Mouse (Mus musculus): ENCODE measurements around the gene Gm12216.
"Not testable (repeated sequence)": the region's sequence is repeated elsewhere in the genome, so short reads cannot be mapped to it uniquely, and the experiment has no call there.

Gm12216 gene

DNA sequence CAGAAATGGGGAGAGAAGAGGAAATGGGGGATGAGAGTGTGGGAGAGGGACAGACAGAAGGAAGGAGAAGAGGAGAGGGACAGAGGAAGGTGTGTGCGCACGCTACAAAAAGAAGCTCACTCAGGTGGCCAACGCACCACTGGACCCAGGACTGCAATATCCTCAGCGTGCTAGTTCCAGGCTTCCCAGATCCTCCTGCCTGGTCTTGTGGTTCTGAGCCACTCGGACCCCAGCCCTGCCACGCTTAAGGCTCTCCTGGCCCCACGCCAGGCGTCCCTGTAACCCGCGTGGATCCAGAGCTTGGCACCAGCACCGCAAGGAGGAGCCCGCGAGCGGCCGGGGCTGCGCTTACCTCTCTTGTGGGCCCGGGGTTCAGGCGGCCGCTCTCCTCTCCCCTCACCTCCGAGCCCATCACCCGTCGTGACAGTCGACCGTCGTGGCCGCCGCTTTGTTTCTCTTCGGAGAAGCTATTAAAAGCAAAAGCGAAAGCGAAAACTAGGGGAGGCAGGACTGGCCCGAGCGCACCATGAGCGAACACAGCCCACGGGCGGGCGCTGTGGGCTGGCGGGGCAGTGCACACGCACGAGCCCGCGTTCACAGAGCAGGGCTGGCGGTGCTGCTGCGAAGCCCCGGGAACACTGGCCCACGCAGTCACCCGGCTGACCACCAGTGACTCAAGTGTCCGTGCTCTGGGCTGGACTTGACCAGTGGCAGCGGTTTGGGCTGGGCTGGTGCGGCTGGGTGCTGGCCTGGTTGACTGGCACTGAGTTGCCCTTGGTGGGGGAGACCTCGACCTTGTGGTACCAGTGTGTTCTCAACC, at the start of gene Gm12216:
TSS of gene Gm12216 (minus strand) at position 496 of the 820 bp plus-strand sequence.
- in situ Hi-C loops (cut with MboI; ENCODE audit: low pct_unique_long_range_greater_than_20kb in 1 of 2, low sequenced_read_pairs in 2 of 2, unreplicated experiment in 1 of 2): not testable (repeated sequence)

DNA sequence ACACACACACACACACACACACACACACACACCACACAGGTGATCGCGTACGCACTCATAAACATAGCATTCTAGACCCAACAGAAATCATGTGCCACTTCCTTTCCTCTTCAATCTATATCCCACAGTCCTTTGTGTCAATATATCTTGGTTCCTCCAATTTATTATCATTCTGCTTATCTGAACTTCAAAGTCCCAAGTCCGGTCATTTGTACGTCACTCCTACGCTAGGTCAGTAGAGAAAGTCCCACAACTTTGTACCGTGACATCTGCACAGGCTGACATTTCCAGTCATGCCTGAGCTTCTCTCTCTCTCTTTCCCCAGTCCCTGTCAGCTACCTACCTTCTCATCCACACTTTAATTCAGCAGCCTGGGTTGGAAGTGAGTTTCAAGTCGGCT, 49.6 kb upstream of the Gm12216 start:
- in situ Hi-C loops (cut with MboI; ENCODE audit: low pct_unique_long_range_greater_than_20kb in 1 of 2, low sequenced_read_pairs in 2 of 2, unreplicated experiment in 1 of 2): no loop called here

DNA sequence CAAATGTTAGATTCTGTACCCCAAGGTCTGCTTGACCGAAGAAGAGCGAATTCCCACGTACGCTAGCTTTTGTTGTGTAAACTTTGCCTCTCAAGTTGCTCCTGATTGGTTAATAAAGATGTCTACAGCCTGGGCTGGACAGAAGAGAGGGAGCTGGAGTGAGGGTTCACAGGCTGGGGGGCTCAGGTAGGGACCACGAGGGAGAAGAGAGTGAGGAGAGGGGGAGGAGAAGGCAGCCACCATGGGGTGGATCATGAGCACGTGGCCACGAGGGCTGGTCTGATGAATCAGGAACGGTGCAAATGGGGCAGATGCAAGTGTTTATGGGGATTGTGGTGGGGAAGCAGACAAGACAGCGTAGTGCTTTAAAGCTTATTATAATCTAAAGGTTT, 45.5 kb upstream of the Gm12216 start:
- in situ Hi-C loops (cut with MboI; ENCODE audit: low pct_unique_long_range_greater_than_20kb in 1 of 2, low sequenced_read_pairs in 2 of 2, unreplicated experiment in 1 of 2): no loop called here

DNA sequence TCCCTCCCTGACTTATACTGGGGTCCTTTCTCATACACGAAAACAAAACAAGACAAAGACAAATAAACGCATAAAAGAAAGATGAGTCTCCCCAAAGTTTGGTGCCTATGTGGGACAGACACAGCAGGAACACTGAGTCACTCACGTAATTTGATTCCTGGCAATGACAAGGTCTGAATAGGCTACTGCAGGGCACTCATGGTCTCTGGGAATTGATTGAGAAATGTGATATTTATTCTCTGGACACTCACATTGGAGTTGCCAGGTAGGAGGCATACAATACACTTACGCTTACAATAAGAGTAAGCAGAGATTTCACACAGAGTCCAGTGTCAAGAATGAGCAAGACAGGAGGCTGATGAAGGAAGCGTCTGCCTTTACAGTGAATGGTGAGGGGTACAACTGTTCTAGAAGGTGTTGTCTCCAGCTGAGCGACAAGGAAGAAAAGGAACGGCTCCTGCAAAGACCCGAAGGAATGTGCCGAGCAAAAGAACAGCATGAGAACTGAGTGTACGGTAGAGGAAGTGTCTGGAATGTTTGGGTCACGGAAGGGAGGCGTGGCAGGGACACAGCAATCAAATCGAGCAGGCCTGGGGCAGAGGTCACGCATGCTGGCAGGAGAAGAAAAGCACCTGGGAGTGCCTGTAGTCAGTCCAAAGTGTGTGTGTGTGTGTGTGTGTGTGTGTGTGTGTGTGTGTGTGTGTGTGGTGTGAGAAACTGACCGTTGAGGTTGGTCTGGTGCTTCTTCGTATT, 44.9 kb upstream of the Gm12216 start:
- in situ Hi-C loops (cut with MboI; ENCODE audit: low pct_unique_long_range_greater_than_20kb in 1 of 2, low sequenced_read_pairs in 2 of 2, unreplicated experiment in 1 of 2): no loop called here

DNA sequence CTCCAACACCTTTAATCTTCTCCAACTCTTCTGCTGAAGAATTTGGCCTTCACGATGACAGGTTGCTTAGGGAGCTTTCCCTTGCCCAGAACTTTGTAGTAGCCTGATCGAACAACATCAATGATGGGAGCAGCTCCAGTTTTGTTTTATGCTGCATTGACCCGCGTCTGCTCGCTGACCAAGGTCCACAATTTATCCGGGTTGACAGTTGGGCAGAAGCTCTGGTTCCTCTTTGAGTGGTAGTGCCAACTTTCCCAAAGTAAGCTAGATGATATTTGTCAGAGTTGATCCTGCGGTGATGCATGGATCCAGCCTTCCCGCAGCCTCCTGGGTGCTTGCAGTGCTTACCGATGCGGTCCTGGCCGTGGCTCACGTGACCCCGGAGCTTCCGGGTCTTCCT, 43.7 kb upstream of the Gm12216 start:
- in situ Hi-C loops (cut with MboI; ENCODE audit: low pct_unique_long_range_greater_than_20kb in 1 of 2, low sequenced_read_pairs in 2 of 2, unreplicated experiment in 1 of 2): no loop called here

DNA sequence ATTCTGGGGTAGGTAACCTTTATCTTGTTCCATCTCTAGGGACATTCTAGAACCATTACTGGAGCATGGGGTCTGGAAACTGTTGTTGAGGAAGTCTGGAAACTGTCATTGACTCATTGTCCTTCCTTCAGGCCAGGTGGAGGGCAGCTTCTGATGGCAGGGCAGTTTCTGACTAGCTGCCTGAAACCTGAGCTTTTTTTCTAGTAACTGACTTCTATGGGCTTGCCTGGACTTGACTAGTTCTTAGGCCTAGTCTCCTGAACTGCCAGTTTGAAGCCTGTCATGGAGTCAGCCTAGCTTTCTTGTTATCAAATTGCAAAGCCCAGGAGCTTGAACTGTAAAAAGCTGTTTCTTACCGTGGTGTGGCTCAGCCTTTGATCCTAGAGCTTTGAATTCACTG, 41.9 kb upstream of the Gm12216 start:
- in situ Hi-C loops (cut with MboI; ENCODE audit: low pct_unique_long_range_greater_than_20kb in 1 of 2, low sequenced_read_pairs in 2 of 2, unreplicated experiment in 1 of 2): no loop called here

DNA sequence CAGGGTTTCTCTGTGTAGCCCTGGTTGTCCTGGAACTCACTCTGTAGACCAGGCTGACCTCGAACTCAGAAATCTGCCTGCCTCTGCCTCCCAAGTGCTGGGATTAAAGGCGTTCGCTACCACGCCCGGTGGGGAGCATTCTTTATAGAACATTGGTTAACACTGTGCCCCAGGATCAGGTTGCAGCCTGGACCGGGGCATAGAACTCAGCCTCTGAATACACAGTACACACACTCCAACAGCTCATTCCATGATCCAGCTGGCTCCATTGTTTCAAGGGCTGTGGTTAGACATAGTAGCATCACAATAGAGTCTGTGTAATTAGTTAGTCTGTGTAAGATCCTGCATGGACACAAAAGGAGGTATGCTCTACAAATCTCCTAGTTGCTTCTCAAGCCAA, 40.9 kb upstream of the Gm12216 start:
- in situ Hi-C loops (cut with MboI; ENCODE audit: low pct_unique_long_range_greater_than_20kb in 1 of 2, low sequenced_read_pairs in 2 of 2, unreplicated experiment in 1 of 2): no loop called here

DNA sequence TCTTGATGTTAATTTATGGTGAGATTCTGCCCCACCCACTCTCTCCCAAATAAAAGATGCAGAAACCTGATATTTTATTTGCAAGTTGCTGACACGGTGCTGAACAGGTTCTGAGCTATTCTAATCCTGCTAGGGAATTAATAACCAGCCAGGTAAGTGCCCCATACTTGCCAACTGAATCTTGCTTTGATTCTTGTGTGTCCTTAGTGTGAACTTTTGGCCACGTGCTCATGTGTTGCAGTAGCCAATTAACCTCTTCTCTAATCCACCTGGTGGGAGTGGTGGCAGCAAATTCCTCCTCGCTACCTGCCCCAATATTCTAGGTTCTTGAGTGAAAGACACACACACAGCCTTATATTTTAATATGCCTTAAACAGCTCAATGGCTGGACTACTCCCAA, 39.9 kb upstream of the Gm12216 start:
- in situ Hi-C loops (cut with MboI; ENCODE audit: low pct_unique_long_range_greater_than_20kb in 1 of 2, low sequenced_read_pairs in 2 of 2, unreplicated experiment in 1 of 2): no loop called here

DNA sequence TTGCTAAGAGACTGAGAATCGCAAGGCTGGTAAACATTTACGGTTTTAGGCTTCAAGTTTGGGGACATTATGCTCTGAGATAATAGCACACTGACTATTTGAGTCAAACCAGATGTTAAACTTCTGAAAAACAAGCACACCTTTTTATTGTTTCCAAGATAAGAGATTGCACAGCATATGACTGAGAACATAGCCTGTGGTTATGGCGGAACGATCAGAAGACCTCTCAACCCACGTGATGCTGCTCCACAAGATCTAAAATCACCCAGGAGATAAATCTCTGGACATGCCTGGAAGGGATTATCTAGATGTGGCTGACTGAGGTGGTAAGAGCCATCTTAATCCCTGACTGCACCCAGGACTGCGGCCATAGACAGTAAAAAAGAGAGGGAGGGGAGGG, 37.9 kb upstream of the Gm12216 start:
- in situ Hi-C loops (cut with MboI; ENCODE audit: low pct_unique_long_range_greater_than_20kb in 1 of 2, low sequenced_read_pairs in 2 of 2, unreplicated experiment in 1 of 2): no loop called here

DNA sequence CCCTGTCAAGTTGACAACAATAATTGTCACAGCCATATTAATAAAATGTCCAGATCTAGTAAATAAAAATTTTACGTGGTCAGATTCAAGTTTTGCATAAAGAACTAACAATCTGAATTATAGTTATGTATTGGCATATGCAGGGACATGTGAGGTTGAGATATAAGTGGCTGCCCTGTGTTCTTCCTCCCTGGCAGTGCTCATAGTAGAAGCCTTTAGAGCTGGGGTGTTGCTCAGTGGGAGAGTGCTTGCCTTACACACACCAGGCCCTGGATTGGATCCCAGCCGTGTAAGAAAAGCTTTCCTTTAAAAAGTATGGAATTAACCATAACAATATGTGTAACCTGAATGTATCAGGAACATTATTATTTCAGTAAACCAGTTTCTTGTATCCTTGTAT, 34.4 kb upstream of the Gm12216 start:
- in situ Hi-C loops (cut with MboI; ENCODE audit: low pct_unique_long_range_greater_than_20kb in 1 of 2, low sequenced_read_pairs in 2 of 2, unreplicated experiment in 1 of 2): no loop called here

DNA sequence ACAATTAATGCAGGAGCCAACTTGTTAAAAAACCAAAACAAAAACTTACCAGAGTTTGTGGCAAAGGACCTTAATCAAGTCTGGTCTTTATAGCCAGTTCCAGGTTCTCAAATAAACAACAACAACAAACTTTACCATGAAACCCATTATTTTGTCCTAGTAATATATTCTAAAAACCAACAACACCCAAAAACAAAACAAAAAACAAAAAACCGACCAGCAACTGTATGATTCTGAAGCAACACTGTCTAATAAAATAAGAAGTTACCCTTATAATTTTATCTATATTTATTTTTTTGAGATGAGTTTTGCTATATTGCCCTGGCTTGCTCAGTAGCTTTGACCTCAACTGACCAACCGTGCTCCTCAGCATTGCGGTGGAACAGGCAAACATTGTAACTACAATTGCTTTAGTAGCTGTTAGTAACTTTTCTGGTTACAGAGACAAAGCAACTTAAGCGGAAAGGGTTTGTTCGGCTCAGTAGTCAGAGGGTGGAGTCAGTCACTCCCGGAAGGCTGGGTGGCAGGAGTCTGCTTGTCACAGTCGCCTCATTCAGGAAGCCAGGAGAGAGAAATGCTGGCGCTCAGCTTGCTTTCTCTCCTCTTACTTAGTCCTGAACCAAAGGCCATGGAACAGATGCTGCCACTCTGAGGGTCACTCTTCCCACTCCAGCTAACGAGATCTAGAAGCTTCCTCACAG, 33.8 kb upstream of the Gm12216 start:
- in situ Hi-C loops (cut with MboI; ENCODE audit: low pct_unique_long_range_greater_than_20kb in 1 of 2, low sequenced_read_pairs in 2 of 2, unreplicated experiment in 1 of 2): no loop called here

DNA sequence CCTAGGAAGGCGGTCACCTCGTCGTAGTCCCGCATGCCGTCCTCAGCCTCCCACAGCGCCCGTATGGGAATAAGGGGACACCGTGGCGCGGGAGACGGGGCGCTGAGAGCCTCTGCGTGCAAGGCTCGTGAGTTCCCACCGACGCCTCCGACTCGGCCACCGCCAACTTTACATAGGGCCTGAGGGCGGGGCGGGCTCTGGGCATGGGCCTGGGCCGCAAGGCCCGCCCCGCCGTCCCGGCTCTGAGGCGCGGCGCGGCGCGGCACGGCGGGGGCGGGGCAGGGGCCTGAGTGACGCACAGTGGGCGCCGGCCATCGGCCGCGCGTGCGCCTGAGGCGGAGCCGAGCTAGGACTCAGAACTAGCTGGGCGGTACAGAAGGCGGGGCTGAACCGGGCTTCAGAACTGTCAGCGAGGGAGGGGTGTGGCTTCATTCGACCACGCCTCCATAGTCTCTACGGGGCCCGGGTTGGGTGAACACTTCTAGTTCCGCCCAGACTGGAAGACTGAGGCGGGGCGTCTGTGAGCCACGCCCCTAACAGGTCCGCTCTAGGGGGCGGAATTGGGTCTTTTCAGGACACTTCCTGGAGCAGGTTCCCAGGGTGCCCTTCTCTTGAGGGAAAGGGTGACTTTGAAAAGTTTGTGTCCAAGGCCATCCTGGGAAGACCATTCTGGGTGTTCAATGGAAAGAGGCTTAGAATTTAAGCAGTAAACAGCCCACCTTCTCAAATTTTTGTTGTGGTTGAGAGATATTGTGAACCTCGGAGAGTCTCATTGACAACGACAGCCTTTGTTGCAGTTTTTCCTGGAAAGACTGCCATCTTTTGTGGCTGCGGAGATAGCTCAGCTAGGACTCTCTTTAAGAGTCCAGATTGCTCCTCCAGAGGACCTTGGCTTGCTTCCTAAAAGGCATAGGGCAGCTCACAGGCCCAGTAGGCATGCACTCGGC, 32.7 kb upstream of the Gm12216 start, which contains the start of gene Slc22a5:
TSS of gene Slc22a5 (minus strand) at position 156 of the 947 bp plus-strand sequence.
- in situ Hi-C loops (cut with MboI; ENCODE audit: low pct_unique_long_range_greater_than_20kb in 1 of 2, low sequenced_read_pairs in 2 of 2, unreplicated experiment in 1 of 2): no loop called here

DNA sequence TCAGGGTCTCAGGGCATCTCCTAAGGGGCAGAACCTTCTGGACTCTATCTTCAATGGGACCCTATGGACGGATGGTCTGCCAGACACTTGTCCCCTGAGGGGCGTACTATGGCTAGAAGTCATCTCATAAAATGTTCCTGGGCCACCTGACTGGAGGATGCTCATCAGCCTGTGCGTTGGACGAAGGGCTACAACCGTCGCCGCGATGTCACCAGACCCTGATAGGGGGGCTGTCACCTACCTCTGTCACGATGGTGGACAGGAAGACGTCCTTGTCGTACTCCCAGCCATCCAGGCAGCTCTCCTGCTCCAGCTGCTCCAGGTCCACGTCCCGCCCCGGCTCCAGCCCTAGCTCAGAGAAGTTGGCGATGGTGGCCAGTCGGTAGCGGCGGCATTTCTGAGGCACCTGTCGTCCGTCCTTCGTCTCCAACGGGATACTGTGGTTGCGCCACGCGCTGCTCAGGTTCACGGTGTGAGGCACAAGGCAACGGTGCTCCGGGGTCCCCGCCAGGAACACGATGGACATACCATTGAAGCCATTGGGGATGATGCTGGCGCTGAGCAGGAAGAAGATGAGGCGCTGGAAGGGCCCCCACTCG, 31.9 kb upstream of the Gm12216 start:
- in situ Hi-C loops (cut with MboI; ENCODE audit: low pct_unique_long_range_greater_than_20kb in 1 of 2, low sequenced_read_pairs in 2 of 2, unreplicated experiment in 1 of 2): no loop called here

DNA sequence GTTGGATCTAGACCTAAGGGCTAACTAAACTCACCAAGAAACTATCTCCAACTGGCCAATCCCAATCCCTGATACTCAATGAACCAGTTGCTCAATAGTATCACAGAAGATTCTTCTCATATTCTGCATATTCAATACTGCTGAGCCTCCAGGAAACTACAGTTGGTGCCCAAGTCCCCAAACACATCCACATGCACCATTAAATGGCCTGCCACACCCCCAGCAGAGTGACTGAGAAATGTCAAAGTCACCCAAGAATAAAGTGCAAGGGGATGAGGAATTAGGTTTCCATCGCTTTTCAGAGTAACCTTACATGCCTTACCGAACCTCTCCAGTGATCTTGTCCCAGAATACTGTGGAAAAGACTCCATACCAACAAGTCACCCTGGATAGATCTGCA, 31.2 kb upstream of the Gm12216 start:
- in situ Hi-C loops (cut with MboI; ENCODE audit: low pct_unique_long_range_greater_than_20kb in 1 of 2, low sequenced_read_pairs in 2 of 2, unreplicated experiment in 1 of 2): no loop called here

DNA sequence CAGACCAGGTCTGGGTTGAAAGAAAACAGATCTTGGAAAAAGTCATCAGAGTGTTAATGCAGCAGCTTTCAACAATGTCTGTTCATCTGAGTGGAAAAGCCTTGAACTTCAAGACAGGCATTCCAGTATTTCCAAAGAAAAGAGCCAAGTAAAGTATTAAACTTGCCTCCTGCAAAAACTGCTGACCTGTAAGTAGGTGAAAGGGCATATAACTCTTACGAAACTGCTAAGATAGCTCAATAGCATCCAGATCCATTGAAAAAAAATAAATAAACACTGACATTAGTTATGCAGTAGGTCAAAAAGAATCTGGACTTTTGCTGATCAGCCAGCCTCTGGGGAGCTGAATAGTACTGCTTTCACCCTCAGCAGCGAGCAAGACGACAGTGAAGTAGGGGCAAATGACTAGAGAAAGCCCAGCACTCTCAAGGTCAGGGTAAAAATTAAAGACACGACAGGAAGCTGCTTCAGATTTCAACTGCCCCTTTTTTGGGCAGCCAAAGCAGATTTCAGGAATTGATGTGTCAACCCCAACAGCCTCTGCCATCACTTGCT, 30.1 kb upstream of the Gm12216 start:
- in situ Hi-C loops (cut with MboI; ENCODE audit: low pct_unique_long_range_greater_than_20kb in 1 of 2, low sequenced_read_pairs in 2 of 2, unreplicated experiment in 1 of 2): no loop called here

DNA sequence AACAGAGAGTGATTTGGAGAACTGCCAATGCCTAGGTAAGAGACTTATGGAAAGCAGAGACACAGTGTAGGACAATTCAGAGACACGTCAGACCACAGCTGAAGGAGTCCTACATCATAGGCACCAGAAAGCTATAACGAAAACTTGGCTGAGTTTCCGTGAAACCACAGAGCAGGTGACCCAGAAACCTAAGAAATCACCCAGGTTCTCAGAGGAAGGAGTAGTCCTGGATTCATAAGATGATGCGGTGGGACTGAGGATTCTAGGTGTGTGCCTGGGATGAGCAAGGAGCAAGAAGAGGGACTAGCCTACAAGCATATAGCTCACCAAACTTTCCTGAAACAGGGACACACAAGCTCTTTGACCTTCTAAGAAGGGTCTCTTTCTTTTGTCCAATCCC, 29.2 kb upstream of the Gm12216 start:
- in situ Hi-C loops (cut with MboI; ENCODE audit: low pct_unique_long_range_greater_than_20kb in 1 of 2, low sequenced_read_pairs in 2 of 2, unreplicated experiment in 1 of 2): no loop called here

DNA sequence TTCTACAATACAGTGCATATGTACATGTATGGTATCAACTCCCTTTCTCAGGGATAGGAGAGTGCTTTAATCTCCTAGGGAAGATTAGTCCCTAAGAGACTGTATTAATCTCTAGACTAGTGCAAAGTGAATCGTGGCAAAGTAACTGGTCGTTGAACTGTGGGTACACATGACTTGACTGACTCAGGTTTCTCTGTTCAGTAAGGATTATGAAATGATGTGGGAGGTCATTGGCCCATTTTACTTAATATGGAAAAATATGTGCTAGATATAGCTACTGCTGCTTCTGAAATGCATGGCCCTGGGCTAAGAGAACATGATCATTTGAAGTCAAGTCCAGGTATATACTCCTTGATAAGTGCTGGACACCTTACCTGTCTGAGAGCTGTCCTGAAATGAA, 24.2 kb upstream of the Gm12216 start:
- in situ Hi-C loops (cut with MboI; ENCODE audit: low pct_unique_long_range_greater_than_20kb in 1 of 2, low sequenced_read_pairs in 2 of 2, unreplicated experiment in 1 of 2): no loop called here

DNA sequence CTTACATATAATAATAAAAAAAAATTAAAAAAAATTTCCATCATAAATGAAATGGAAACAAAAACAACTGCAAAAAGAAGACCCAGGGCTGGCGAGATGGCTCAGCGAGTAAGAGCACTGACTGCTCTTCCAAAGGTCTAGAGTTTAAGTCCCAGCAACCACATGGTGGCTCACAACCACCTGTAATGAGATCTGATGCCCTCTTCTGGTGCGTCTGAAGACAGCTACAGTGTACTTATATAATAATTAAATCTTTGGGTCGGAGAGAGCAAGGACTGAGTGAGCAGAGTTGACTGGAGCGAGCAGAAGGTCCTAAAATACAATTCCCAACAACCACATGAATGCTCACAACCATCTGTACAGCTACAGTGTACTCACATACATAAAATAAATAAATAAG, 19.0 kb upstream of the Gm12216 start:
- in situ Hi-C loops (cut with MboI; ENCODE audit: low pct_unique_long_range_greater_than_20kb in 1 of 2, low sequenced_read_pairs in 2 of 2, unreplicated experiment in 1 of 2): not testable (repeated sequence)

All from mouse embryonic stem cell (cell line).